Mouse (Mus musculus): ENCODE measurements around the gene Stx8. TPM values are rescaled to one million over a fixed set of nuclear protein-coding genes. Genes with fewer than 3 reads are reported as not detected.

Stx8 gene
- polyA plus RNA-seq, 1 experiment: 4.9 TPM

DNA sequence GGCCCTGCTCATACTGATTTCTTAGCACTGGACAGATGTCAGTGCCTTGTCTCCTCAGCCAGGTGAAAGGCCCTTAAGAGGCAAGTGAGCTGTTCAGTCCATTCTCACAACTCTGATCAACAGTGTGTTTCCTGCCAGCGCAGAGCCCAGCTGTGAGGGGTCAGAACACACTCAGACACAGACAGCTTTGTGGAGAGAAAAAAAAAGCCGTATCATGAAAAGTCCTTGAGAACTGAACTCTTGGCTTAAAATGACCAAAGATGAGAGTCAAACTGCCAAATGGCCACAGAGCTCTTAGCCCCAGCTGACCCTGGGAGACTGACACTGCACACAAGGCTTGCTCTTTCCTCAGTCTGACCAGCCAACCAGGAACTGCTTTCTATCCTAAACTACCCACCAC is 242.0 kb downstream of the Stx8 start:
- WGBS: 81% methylated on average over 2 of the region's 2 CpGs
- DNase-seq (ENCODE audit: low read depth, low spot score): no peak

GRCm38 (mm10) chr11:68208582-68208981 is 242.6 kb downstream of the Stx8 start:
- DNase-seq (ENCODE audit: low read depth, low spot score): no peak
- WGBS: 55% methylated on average over 1 of the region's 1 CpGs

GRCm38 (mm10) chr11:68209506-68209905 is 243.5 kb downstream of the Stx8 start:
- 88% methylated on average over 4 of the region's 4 CpGs for WGBS
- DNase-seq (ENCODE audit: low read depth, low spot score): no peak

GRCm38 (mm10) chr11:68210714-68211113 is 244.7 kb downstream of the Stx8 start:
- WGBS: 85% methylated on average over 5 of the region's 5 CpGs

DNA sequence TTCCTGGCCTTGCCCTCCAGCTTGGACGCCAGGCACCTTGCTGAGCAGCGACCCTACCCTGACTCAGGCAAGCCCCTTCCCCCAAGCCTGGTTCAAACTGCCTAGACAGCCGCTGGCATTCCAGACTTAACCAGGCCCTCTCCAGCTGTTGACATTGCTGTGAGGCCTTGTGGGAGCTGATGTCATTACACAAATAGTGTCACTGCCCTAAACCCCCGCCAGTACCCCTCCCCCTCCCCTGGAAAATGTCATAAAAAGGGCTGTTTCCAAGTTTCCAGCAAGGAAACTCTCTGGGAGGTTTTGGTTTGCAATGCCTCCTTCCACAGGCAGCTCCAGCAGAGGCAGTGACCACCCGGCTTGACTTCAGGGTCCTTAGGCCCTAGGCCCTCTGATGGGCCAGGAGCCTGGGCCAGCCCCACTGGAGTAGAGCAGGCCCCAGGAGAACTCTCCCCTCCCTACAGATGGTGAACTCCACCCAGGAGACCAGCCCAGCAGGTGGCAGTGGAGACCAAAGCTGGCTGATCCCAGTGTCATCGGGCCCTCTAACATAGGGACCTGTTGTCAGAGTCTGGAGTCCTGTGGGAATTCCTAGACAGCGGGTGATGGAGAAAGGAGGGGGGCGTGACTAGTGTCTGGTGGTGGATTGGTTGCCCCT is 246.1 kb downstream of the Stx8 start:
- no peak for DNase-seq (ENCODE audit: low read depth, low spot score)

More at GRCm38 (mm10) chr11:68210714-68211113, 244.7 kb downstream of the Stx8 start:
- DNase-seq (ENCODE audit: low read depth, low spot score): no peak

DNA sequence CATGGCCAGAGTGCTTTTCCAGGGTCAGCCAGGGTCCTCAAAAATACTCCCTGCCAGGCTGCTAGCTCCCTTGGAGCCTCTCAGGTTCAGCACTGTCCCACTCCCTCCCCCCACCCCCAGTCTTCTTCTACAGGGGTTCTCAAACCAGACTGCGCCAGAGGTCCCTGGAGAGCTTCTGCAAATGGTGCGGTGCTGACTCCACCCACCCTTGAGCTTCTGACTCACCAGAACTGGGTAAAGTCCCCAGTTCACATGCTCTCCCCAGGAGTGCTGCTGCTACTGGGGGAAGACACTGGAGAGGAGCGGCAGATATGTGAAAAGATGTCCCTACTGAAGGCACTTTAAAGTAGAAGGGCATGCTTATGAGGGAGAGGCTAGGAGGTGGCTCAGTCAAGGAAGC is 247.9 kb downstream of the Stx8 start:
- WGBS: 58% methylated on average over 3 of the region's 3 CpGs
- DNase-seq (ENCODE audit: low read depth, low spot score): no peak

More for the DNA sequence above, 246.1 kb downstream of the Stx8 start:
- 29% methylated on average over 8 of the region's 8 CpGs for WGBS

DNA sequence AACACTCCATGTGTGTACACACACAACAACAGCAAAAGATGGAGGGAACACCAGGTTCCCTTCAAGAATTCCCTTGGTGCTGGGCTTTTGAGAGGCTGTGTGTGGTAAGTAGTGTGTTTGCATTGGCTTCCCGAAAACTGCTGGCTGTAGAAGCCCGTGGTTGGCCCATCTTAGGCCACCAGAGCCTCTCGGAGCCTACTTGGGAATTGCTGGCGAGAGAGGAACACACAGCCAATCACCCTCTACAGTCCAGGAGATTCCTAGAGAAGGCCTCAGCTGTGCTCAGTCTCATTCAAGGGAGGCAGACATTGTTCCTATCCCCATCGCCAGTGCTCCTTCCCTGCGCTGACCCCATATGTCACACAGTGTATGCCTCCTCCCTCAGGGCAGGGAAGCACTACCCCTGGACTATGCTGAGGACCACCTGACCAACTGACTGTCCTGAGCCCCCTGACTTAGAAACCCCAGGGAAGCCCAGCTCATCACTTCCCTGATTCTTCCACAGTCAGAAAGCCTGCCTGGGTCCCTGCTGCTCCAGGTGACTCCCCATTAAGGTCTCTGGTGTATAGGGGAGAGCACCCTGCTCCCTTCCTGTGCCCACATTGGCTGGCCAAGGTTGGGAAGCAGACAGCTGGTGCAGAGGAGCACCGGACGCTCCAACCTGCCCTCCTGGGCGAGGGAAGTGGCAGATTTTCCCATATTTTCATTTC is 248.7 kb downstream of the Stx8 start:
- 76% methylated on average over 9 of the region's 9 CpGs for WGBS
- no peak for DNase-seq (ENCODE audit: low read depth, low spot score)

DNA sequence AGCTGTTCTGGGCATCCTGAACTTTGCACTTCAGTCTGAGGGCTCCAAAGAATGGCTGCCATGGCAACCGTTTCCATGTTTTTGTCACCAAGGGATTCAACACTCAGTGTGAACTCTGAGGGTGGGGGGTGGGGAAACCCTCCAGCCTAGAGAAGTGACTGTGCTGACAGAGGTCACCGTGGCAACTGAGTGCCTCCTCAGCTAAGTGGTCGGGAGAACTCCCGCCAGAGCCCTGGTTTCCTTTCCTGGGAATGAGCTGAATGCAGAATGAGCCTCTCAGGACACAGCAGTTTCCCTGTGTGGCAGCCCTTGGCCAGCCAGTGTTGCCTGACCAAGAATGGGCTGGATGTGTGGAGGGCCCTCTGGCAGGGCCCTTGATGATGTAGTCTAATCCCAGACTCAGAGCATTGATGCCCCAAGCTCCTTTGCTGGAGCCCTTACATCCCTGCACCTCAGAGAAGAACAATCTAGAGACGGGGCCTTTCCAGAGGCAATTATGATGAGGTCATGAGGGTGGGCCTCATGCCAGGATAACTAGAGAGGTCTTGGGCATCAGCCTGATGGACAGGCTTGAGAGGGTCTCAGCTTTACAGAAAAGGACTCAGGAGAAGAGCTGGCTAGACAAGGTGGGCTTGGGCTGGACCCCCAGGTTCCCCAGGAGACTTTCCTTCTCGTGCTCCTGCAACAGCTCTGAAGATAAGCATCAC is 249.4 kb downstream of the Stx8 start:
- 56% methylated on average over 6 of the region's 6 CpGs for WGBS
- DNase-seq (ENCODE audit: low read depth, low spot score): no peak

DNA sequence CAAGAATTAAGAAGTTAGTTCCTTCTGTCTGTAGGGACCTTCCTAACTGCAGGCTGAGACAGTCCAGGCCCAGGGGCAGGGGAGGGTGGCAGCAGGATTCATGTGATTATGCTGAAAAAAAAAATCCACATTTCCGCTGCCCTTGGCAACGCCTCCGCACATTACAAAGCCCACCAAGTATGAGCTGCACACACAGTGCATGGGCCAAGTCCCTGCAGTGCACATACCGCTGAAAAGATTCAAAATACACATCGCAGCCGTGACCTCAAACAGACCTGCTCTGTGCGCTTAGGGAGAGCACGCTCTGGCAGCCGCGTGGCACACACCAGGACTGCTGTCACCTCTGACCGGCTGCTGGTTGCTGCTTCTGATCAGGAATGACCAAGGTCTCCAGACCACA is 250.0 kb downstream of the Stx8 start:
- WGBS: 63% methylated on average over 11 of the region's 11 CpGs
- DNase-seq (ENCODE audit: low read depth, low spot score): no peak

DNA sequence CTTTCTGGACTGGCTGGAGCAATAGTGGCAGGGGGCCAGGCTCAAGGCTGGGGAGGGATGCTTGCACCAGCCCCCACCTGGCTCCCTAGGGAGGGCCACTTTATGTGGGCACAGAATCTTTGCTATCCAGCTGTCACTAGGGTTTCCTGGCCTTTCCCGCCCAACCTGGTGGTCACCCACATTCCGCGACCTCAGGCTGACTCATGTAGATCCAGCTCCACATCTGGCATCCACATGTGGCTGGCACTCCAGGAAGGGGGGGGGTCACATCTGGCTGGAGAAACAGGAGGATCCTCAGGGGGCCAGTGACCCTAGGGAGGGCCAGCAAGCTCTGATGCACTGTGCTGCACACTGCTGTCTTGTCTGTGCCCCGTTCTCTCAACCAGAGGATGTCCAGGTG is 254.7 kb downstream of the Stx8 start:
- WGBS: 84% methylated on average over 4 of the region's 4 CpGs
- no peak for DNase-seq (ENCODE audit: low read depth, low spot score)

GRCm38 (mm10) chr11:68222209-68222608 is 256.2 kb downstream of the Stx8 start:
- WGBS: 74% methylated on average over 7 of the region's 7 CpGs
- no peak for DNase-seq (ENCODE audit: low read depth, low spot score)

DNA sequence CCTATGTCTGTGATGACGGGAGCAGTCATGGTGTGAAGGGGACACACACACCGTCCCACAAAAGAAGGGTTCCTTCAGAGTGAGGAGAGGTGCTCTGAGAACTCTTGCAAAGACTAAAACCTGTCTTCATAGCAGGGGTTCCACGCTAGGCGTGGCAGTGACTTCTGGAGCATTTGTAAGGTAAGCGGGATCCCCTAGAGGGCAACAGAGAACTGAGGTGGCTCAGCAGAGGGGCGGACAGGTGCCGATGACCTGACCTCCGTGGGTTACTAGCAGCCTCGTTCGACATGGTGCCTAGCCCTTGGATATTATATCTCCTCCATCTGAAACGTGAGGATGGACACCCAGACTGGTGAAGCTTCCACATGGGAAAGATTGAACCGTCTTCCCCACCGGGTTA is 257.1 kb downstream of the Stx8 start:
- WGBS: 66% methylated on average over 13 of the region's 13 CpGs
- DNase-seq (ENCODE audit: low read depth, low spot score): no peak

DNA sequence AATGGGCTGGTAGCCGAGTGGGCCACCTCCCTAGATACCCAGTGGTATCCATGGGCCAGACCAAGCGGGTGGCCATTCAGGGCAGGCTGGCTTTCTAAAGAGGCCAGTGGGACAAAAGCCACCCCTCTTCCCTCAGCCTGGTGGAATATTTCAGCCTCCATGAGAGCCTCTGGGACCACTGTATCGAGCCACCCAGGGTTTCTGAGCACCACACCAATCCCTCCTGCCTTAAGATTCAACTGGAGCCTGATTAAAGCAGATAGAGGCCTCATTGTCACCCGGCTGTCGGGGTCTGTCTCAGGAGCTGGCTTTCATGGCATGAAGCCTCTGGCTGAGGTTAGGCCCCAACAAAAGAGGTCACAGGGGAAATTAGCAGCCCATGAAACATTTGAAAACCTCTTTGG is 260.7 kb downstream of the Stx8 start:
- WGBS: 85% methylated on average over 5 of the region's 5 CpGs
- no peak for DNase-seq (ENCODE audit: low read depth, low spot score)

DNA sequence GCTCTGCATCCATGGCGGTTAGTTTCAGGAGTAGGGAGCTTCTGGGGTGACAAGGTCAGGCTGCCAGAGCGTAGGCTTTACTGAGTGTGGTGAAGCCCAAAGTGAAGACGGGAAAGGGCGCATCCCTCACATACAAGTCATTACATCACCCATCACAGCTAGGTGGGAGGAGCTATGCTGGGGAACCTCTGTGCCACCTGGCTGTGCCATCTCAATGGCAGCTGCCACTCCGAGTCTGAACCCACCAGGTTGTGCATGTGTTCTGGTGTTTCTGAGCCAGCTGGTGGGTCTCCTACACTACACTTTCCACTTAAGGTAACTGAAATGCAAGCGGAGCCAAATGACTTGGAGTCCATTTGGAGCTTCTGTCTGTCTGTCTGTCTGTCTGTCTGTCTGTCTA is 261.8 kb downstream of the Stx8 start:
- DNase-seq (ENCODE audit: low read depth, low spot score): no peak
- WGBS: 89% methylated on average over 6 of the region's 6 CpGs

GRCm38 (mm10) chr11:68228941-68229665 is 263.1 kb downstream of the Stx8 start:
- no peak for DNase-seq (ENCODE audit: low read depth, low spot score)
- whole genome bisulfite sequencing: 58% methylated on average over 18 of the region's 18 CpGs

GRCm38 (mm10) chr11:68231558-68231957 is 265.6 kb downstream of the Stx8 start:
- 93% methylated on average over 5 of the region's 5 CpGs for WGBS
- no peak for DNase-seq (ENCODE audit: low read depth, low spot score)

DNA sequence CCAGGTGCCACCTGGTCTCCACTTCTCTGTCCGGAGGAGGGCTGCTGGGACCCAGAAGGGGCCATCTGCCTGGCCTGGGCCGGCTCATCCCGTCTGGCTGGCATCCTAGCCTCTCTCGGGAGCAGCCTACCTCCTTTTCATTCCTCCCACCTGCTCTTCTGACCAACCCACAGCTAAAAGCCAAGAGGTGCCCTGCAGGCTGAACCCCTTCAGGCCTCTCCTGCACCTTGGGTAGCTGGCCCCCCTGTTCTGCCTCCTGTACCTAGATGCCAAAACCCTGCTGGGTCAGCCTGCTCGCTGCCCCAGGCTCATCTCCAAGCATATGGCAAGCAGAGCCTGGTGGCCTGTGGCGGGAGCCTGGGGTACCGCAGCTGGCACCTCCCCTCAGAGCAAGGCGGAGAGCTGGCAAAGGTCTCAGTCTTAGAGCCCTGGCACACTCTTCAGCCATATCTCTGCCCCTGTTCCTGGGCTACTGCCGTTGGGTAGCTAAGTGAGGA is 267.5 kb downstream of the Stx8 start:
- 84% methylated on average over 9 of the region's 9 CpGs for WGBS
- no peak for DNase-seq (ENCODE audit: low read depth, low spot score)

- 45% methylated on average over 5 of the region's 5 CpGs for WGBS
Measured at GRCm38 (mm10) chr11:68239756-68240155, 273.8 kb downstream of the Stx8 start.

DNA sequence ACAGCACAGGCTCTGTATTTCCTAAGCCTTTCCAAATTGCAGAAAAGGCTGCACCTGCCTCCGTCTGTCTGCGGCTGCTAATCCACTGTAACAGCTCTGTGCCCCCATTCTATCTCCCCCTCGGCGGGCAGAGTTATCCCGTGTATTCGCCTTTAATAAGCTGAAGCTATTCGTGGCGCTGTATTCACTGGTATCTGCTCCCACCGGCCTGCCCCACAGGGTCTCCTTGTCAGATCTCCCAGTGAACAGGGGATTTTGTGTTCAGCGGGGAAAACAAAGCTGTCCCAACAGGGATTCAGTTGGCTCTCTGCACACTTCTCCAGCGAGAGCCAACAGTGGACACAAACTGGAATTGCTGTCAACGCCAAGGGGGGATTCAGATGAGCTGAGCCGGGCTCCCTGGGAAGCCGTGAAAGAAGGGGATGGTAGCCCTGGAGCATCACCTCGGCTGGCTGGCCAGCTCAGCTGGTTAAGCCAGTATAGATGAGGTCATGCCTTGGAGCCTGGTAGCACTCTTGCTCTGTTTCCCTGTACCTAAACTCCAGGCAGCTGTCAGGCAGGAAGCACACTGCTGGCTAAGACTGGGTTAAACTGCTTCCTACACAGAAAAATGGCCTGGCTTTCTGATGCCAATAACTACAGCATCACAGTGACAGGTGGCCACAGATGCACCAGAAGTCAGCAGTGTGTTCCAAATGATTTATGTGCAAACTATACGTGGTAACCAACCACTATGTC is 278.4 kb downstream of the Stx8 start:
- no peak for DNase-seq (ENCODE audit: low read depth, low spot score)
- 83% methylated on average over 16 of the region's 16 CpGs for WGBS

More at GRCm38 (mm10) chr11:68239756-68240155, 273.8 kb downstream of the Stx8 start:
- no peak for DNase-seq (ENCODE audit: low read depth, low spot score)

DNA sequence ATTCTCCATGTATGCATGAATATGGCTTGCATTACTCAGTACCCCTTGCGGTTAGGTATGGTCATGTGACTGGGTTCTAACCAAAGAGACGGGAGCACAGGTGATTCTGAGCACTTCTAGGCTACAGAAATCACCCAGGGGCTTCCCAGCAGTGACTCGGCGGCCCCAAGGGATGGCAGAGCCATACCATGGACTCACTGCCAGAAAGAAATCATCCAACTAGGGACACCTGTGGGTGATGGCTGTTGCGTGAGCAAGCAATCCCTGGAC is 278.9 kb downstream of the Stx8 start:
- WGBS: 88% methylated on average over 5 of the region's 5 CpGs

More for the DNA sequence above, 278.9 kb downstream of the Stx8 start:
- no peak for DNase-seq (ENCODE audit: low read depth, low spot score)
